Mouse (Mus musculus) heart, postnatal 0 days (tissue): ENCODE data around the gene Cbs. TPM values are rescaled to one million over a fixed set of nuclear protein-coding genes. Genes with fewer than 3 reads are reported as not detected.

Experiments
- ATAC-seq: fragments of 200-750 bp; cut with Nextera tagmentation; 2 replicates; pipeline ENCODE4 v1.8.0; 2017; ENCODE audit warnings: low read depth, moderate number of reproducible peaks, moderate library complexity; ENCODE audit not compliant: insufficient read depth
- DNase-seq: peaks from one replicate; pipeline ENCODE4 v3.0.0-alpha.2; 2016; ENCODE audit warnings: low spot score
- H3K27ac ChIP-seq: fragments of 300-500 bp; sonication (generic); 2 replicates; pipeline ENCODE4 v1.5.1; 2014; ENCODE audit warnings: low read depth, mild to moderate bottlenecking
- H3K27me3 ChIP-seq: fragments of 300-500 bp; sonication (generic); 2 replicates; pipeline ENCODE4 v1.6.1; 2014; ENCODE audit warnings: low read length, mixed read lengths; ENCODE audit not compliant: control insufficient read depth, insufficient read depth
- H3K36me3 ChIP-seq: fragments of 300-500 bp; sonication (generic); replicated peaks from 2 replicates; pipeline ENCODE4 v1.6.1; 2014; ENCODE audit warnings: low read length, mixed read lengths; ENCODE audit not compliant: control insufficient read depth, insufficient read depth
- H3K4me1 ChIP-seq: fragments of 300-500 bp; sonication (generic); 2 replicates; pipeline ENCODE4 v1.6.1; 2014; ENCODE audit warnings: antibody characterized with exemption; ENCODE audit not compliant: control insufficient read depth, insufficient read depth
- H3K4me2 ChIP-seq: fragments of 300-500 bp; sonication (generic); 2 replicates; pipeline ENCODE4 v1.6.1; 2014; ENCODE audit warnings: low read depth, mild to moderate bottlenecking, low read length, moderate library complexity
- H3K4me3 ChIP-seq: fragments of 300-500 bp; sonication (generic); 2 replicates; pipeline ENCODE4 v1.5.1; 2014; ENCODE audit warnings: low read depth, low read length
- H3K9ac ChIP-seq: fragments of 300-500 bp; sonication (generic); replicated peaks from 2 replicates; pipeline ENCODE4 v1.6.1; 2014; ENCODE audit warnings: low read depth, low read length, mixed read lengths
- H3K9me3 ChIP-seq: fragments of 300-500 bp; sonication (generic); replicated peaks from 2 replicates; pipeline ENCODE4 v1.6.1; 2016; ENCODE audit warnings: low read length; ENCODE audit not compliant: control insufficient read depth
- CTCF ChIP-seq: IDR thresholded peaks from 2 replicates; pipeline ENCODE4 v1.5.1; 2016; ENCODE audit warnings: antibody characterized with exemption, control low read depth, low read depth
- EP300 ChIP-seq: IDR thresholded peaks from 2 replicates; pipeline ENCODE4 v1.6.1; 2016; ENCODE audit warnings: antibody characterized with exemption, low read depth
- WGBS: fragments of 180-500 bp; shearing (Covaris S2); extraction: QIAGEN DNeasy Blood & Tissue Kit; methylation state at CpG from one replicate; pipeline ENCODE4 v1.1.7; 2014; 5-methylcytosine and 5-hydroxymethylcytosine counted together
- polyA plus RNA-seq: library from polyadenylated mRNA; unstranded; fragments of >200 nt; fragmentation: Nextera tagmentation; extraction: Ambion mirVana; gene quantifications from 2 replicates; pipeline ENCODE4 v1.2.1, GENCODE M21; 2015
- total RNA-seq: library from RNA; depleted of rRNA; stranded (reverse); fragments of >200 nt; gene quantifications from 2 replicates; pipeline ENCODE4 v1.2.3, GENCODE M21; 2014; ENCODE audit warnings: low replicate concordance

The Cbs gene
- total and polyA plus RNA-seq, 2 experiments from 2014 or later: 0.27 to 2.1 TPM

GRCm38 (mm10) chr17:31662855-31663254 is 25.8 kb upstream of the Cbs start:
- no peaks in the 10 kb centered on the region for H3K27me3 ChIP-seq
- TF ChIP-seq EP300 (no peak), CTCF (0 out of 2 replicates have a peak, but pooled peaks have one; percentile 4)
- no peak overlapping the region for H3K4me3 ChIP-seq
- H3K4me1 ChIP-seq: peaks cover 3% of the 10 kb centered on the region; the same call in 1 of the 2 replicates
- no peak overlapping the region for H3K27ac ChIP-seq
- DNase-seq: no peak
- no peak overlapping the region for H3K9ac ChIP-seq
- H3K4me2 ChIP-seq: no peak overlapping the region
- H3K36me3 ChIP-seq: no peaks in the 10 kb centered on the region
- no peaks in the 10 kb centered on the region for H3K9me3 ChIP-seq
- no peak for ATAC-seq

- ATAC-seq (no peak), DNase-seq (no peak)
- no peak overlapping the region for H3K27ac ChIP-seq
- TF ChIP-seq EP300 (no peak), CTCF (no peak)
- no peaks in the 10 kb centered on the region for H3K9me3 ChIP-seq
- H3K4me1 ChIP-seq: peaks cover 15% of the 10 kb centered on the region
- no peak overlapping the region for H3K4me3 ChIP-seq
- peaks cover 3% of the 10 kb centered on the region for H3K36me3 ChIP-seq
- H3K4me2 ChIP-seq: no peak overlapping the region
- no peak overlapping the region for H3K9ac ChIP-seq
- no peaks in the 10 kb centered on the region for H3K27me3 ChIP-seq
- 72% methylated on average over 8 of the region's 8 CpGs for WGBS
Measured at GRCm38 (mm10) chr17:31660661-31661250, 23.7 kb upstream of the Cbs start.

GRCm38 (mm10) chr17:31658468-31659185 is 21.6 kb upstream of the Cbs start, which contains the start of gene U2af1:
TSS of gene U2af1 (minus strand) at chr17:31658892.
- Histone ChIP-seq H3K36me3 (peaks cover 16% of the 10 kb centered on the region), H3K4me2 (peak within 1 kb of the TSS; percentile 75), H3K9ac (peak within 1 kb of the TSS; percentile 98), H3K4me3 (peak within 1 kb of the TSS; percentile 98), H3K9me3 (no peaks in the 10 kb centered on the region), H3K27ac (peak within 1 kb of the TSS; percentile 90), H3K4me1 (peaks cover 15% of the 10 kb centered on the region), H3K27me3 (no peaks in the 10 kb centered on the region)
- TF ChIP-seq EP300: no peak
- TF ChIP-seq CTCF: no peak
- ATAC-seq (peak; percentile 100), DNase-seq (peak; percentile 96)
- WGBS: under 1% methylated on average over 71 of the region's 77 CpGs

- Histone ChIP-seq H3K4me2 (peak overlapping the region; percentile 72), H3K9ac (peak overlapping the region; percentile 98), H3K4me1 (peaks cover 15% of the 10 kb centered on the region), H3K4me3 (peak overlapping the region; percentile 98), H3K36me3 (peaks cover 22% of the 10 kb centered on the region), H3K27me3 (no peaks in the 10 kb centered on the region), H3K27ac (peak overlapping the region; percentile 90), H3K9me3 (no peaks in the 10 kb centered on the region)
- 1% methylated on average over 25 of the region's 27 CpGs for WGBS
- TF ChIP-seq CTCF (no peak), EP300 (no peak)
- DNase-seq (no peak), ATAC-seq (peak; percentile 2; the same call in 1 of the 2 replicates)
Measured at GRCm38 (mm10) chr17:31658136-31658467, 21.1 kb upstream of the Cbs start.

- peaks cover 15% of the 10 kb centered on the region for H3K4me1 ChIP-seq
- peak overlapping the region; percentile 98 for H3K9ac ChIP-seq
- TF ChIP-seq CTCF: no peak
- no peak for TF ChIP-seq EP300
- whole genome bisulfite sequencing: 48% methylated on average over 12 of the region's 12 CpGs
- H3K36me3 ChIP-seq: peaks cover 29% of the 10 kb centered on the region
- ATAC-seq: no peak
- DNase-seq: no peak
- H3K27ac ChIP-seq: peak overlapping the region; percentile 90
- H3K4me2 ChIP-seq: peak overlapping the region; percentile 72
- peak overlapping the region; percentile 98 for H3K4me3 ChIP-seq
- no peaks in the 10 kb centered on the region for H3K27me3 ChIP-seq
- H3K9me3 ChIP-seq: no peaks in the 10 kb centered on the region
Measured at GRCm38 (mm10) chr17:31657141-31657983, 20.3 kb upstream of the Cbs start.
